Mouse (Mus musculus): ENCODE data around the gene Sh2b3. TPM values are rescaled to one million over a fixed set of nuclear protein-coding genes. Genes with fewer than 3 reads are reported as not detected.

Gene Sh2b3
- total and polyA plus RNA-seq, 2 experiments from 2014 or later: 6.4 to 23.8 TPM

- no peaks in the 10 kb centered on the region for H3K4me1 ChIP-seq (ENCODE audit: insufficient read depth, low read length)
- H3K4me3 ChIP-seq (ENCODE audit: low read depth, low read length): no peak overlapping the region
- ATAC-seq (ENCODE audit: low FRiP score) (no peak), DNase-seq (ENCODE audit: low spot score) (peak; percentile 13)
- peak; percentile 51 for TF ChIP-seq CTCF (IDR thresholded peaks at IDR 0.05)
- H3K4me2 ChIP-seq (ENCODE audit: low read depth, low read length, poor library complexity, severe bottlenecking): no peak overlapping the region
- peaks cover 42% of the 10 kb centered on the region for H3K36me3 ChIP-seq (ENCODE audit: insufficient read depth, low read length)
- no peaks in the 10 kb centered on the region for H3K27me3 ChIP-seq (ENCODE audit: insufficient read depth, low read length)
- WGBS: 81% methylated on average over 5 of the region's 5 CpGs
- H3K27ac ChIP-seq (ENCODE audit: low read depth, low read length): no peak overlapping the region
- H3K9ac ChIP-seq (replicated peaks; ENCODE audit: low read length, poor library complexity, severe bottlenecking): no peak overlapping the region
- no peaks in the 10 kb centered on the region for H3K9me3 ChIP-seq (ENCODE audit: low read length)
These were observed 46.4 kb downstream of the Sh2b3 start for GRCm38 (mm10) chr5:121791026-121791425.

- Histone ChIP-seq H3K27ac (ENCODE audit: low read depth, low read length) (0 out of 2 replicates have a peak overlapping the region, but pooled peaks have one; percentile 8), H3K4me3 (ENCODE audit: low read depth, low read length) (no peak overlapping the region), H3K4me1 (ENCODE audit: insufficient read depth, low read length) (no peaks in the 10 kb centered on the region), H3K36me3 (ENCODE audit: insufficient read depth, low read length) (peaks cover 17% of the 10 kb centered on the region), H3K27me3 (ENCODE audit: insufficient read depth, low read length) (no peaks in the 10 kb centered on the region), H3K9ac (replicated peaks; ENCODE audit: low read length, poor library complexity, severe bottlenecking) (no peak overlapping the region), H3K4me2 (ENCODE audit: low read depth, low read length, poor library complexity, severe bottlenecking) (no peak overlapping the region), H3K9me3 (ENCODE audit: low read length) (no peaks in the 10 kb centered on the region)
- TF ChIP-seq CTCF (IDR thresholded peaks at IDR 0.05): peak; percentile 49
- 55% methylated on average over 10 of the region's 10 CpGs for WGBS
- DNase-seq (ENCODE audit: low spot score): peak; percentile 84
- no peak for ATAC-seq (ENCODE audit: low FRiP score)
These were observed 53.5 kb downstream of the Sh2b3 start for GRCm38 (mm10) chr5:121783862-121784500.

- Histone ChIP-seq H3K27me3 (ENCODE audit: insufficient read depth, low read length) (no peaks in the 10 kb centered on the region), H3K4me2 (ENCODE audit: low read depth, low read length, poor library complexity, severe bottlenecking) (no peak overlapping the region), H3K4me1 (ENCODE audit: insufficient read depth, low read length) (no peaks in the 10 kb centered on the region), H3K27ac (ENCODE audit: low read depth, low read length) (no peak overlapping the region), H3K9ac (replicated peaks; ENCODE audit: low read length, poor library complexity, severe bottlenecking) (no peak overlapping the region), H3K9me3 (ENCODE audit: low read length) (no peaks in the 10 kb centered on the region), H3K36me3 (ENCODE audit: insufficient read depth, low read length) (peaks cover 20% of the 10 kb centered on the region), H3K4me3 (ENCODE audit: low read depth, low read length) (no peak overlapping the region)
- DNase-seq (ENCODE audit: low spot score) (peak; percentile 53), ATAC-seq (ENCODE audit: low FRiP score) (no peak)
- 33% methylated on average over 4 of the region's 4 CpGs for WGBS
- peak; percentile 56 for TF ChIP-seq CTCF (IDR thresholded peaks at IDR 0.05)
These were observed 55.0 kb downstream of the Sh2b3 start for GRCm38 (mm10) chr5:121782467-121782866.

- no peak for TF ChIP-seq CTCF (IDR thresholded peaks at IDR 0.05)
- no peak overlapping the region for H3K4me2 ChIP-seq (ENCODE audit: low read depth, low read length, poor library complexity, severe bottlenecking)
- H3K4me1 ChIP-seq (ENCODE audit: insufficient read depth, low read length): no peaks in the 10 kb centered on the region
- no peaks in the 10 kb centered on the region for H3K9me3 ChIP-seq (ENCODE audit: low read length)
- H3K27me3 ChIP-seq (ENCODE audit: insufficient read depth, low read length): no peaks in the 10 kb centered on the region
- H3K9ac ChIP-seq (replicated peaks; ENCODE audit: low read length, poor library complexity, severe bottlenecking): no peak overlapping the region
- no peak overlapping the region for H3K27ac ChIP-seq (ENCODE audit: low read depth, low read length)
- no peak for ATAC-seq (ENCODE audit: low FRiP score)
- DNase-seq (ENCODE audit: low spot score): no peak
- H3K36me3 ChIP-seq (ENCODE audit: insufficient read depth, low read length): peaks cover 12% of the 10 kb centered on the region
- 73% methylated on average over 5 of the region's 5 CpGs for WGBS
- H3K4me3 ChIP-seq (ENCODE audit: low read depth, low read length): no peak overlapping the region
These were observed 57.3 kb downstream of the Sh2b3 start for GRCm38 (mm10) chr5:121780180-121780579.

GRCm38 (mm10) chr5:121778485-121779119 is 58.8 kb downstream of the Sh2b3 start:
- peaks cover 16% of the 10 kb centered on the region for H3K36me3 ChIP-seq (ENCODE audit: insufficient read depth, low read length)
- no peak for ATAC-seq (ENCODE audit: low FRiP score)
- no peak overlapping the region for H3K9ac ChIP-seq (replicated peaks; ENCODE audit: low read length, poor library complexity, severe bottlenecking)
- no peaks in the 10 kb centered on the region for H3K4me1 ChIP-seq (ENCODE audit: insufficient read depth, low read length)
- no peaks in the 10 kb centered on the region for H3K9me3 ChIP-seq (ENCODE audit: low read length)
- H3K4me3 ChIP-seq (ENCODE audit: low read depth, low read length): no peak overlapping the region
- TF ChIP-seq CTCF (IDR thresholded peaks at IDR 0.05): no peak
- 35% methylated on average over 7 of the region's 7 CpGs for WGBS
- H3K4me2 ChIP-seq (ENCODE audit: low read depth, low read length, poor library complexity, severe bottlenecking): no peak overlapping the region
- no peaks in the 10 kb centered on the region for H3K27me3 ChIP-seq (ENCODE audit: insufficient read depth, low read length)
- DNase-seq (ENCODE audit: low spot score): peak; percentile 50
- H3K27ac ChIP-seq (ENCODE audit: low read depth, low read length): no peak overlapping the region

- Histone ChIP-seq H3K4me1 (ENCODE audit: insufficient read depth, low read length) (no peaks in the 10 kb centered on the region), H3K36me3 (ENCODE audit: insufficient read depth, low read length) (peaks cover 15% of the 10 kb centered on the region; the same call in 1 of the 2 replicates), H3K4me3 (ENCODE audit: low read depth, low read length) (no peak overlapping the region), H3K4me2 (ENCODE audit: low read depth, low read length, poor library complexity, severe bottlenecking) (no peak overlapping the region), H3K9me3 (ENCODE audit: low read length) (no peaks in the 10 kb centered on the region), H3K27ac (ENCODE audit: low read depth, low read length) (no peak overlapping the region), H3K9ac (replicated peaks; ENCODE audit: low read length, poor library complexity, severe bottlenecking) (no peak overlapping the region), H3K27me3 (ENCODE audit: insufficient read depth, low read length) (no peaks in the 10 kb centered on the region)
- ATAC-seq (ENCODE audit: low FRiP score) (no peak), DNase-seq (ENCODE audit: low spot score) (no peak)
- whole genome bisulfite sequencing: 87% methylated on average over 3 of the region's 3 CpGs
- no peak for TF ChIP-seq CTCF (IDR thresholded peaks at IDR 0.05)
These were observed 65.8 kb downstream of the Sh2b3 start for GRCm38 (mm10) chr5:121771611-121772010.

All from midbrain, postnatal 0 days (tissue).